Mouse (Mus musculus) neural tube, embryonic 15.5 days (tissue): ENCODE data around the gene Pm20d1. TPM values are rescaled to one million over a fixed set of nuclear protein-coding genes. Genes with fewer than 3 reads are reported as not detected.

Experiments
- ATAC-seq: fragments of 200-750 bp; cut with Nextera tagmentation; 2 replicates; pipeline ENCODE4 v1.8.0; 2017; ENCODE audit warnings: mild to moderate bottlenecking, moderate TSS enrichment, moderate library complexity; ENCODE audit not compliant: low FRiP score
- H3K27ac ChIP-seq: fragments of 300-500 bp; sonication (generic); replicated peaks from 2 replicates; pipeline ENCODE4 v1.5.1; 2015; ENCODE audit warnings: mild to moderate bottlenecking, inconsistent platforms
- H3K27me3 ChIP-seq: fragments of 300-500 bp; sonication (generic); replicated peaks from 2 replicates; pipeline ENCODE4 v1.6.1; 2015; ENCODE audit warnings: inconsistent platforms
- H3K36me3 ChIP-seq: fragments of 300-500 bp; sonication (generic); 2 replicates; pipeline ENCODE4 v1.6.1; 2015; ENCODE audit warnings: inconsistent platforms
- H3K4me1 ChIP-seq: fragments of 300-500 bp; sonication (generic); 2 replicates; pipeline ENCODE4 v1.6.1; 2015; ENCODE audit warnings: inconsistent platforms
- H3K4me2 ChIP-seq: fragments of 300-500 bp; sonication (generic); 2 replicates; pipeline ENCODE4 v1.6.1; 2015; ENCODE audit warnings: inconsistent platforms, mild to moderate bottlenecking, moderate library complexity
- H3K4me3 ChIP-seq: fragments of 300-500 bp; sonication (generic); replicated peaks from 2 replicates; pipeline ENCODE4 v1.5.1; 2015; ENCODE audit warnings: mild to moderate bottlenecking, inconsistent platforms
- H3K9ac ChIP-seq: fragments of 300-500 bp; sonication (generic); replicated peaks from 2 replicates; pipeline ENCODE4 v1.6.1; 2015; ENCODE audit warnings: mild to moderate bottlenecking, inconsistent platforms
- H3K9me3 ChIP-seq: fragments of 300-500 bp; sonication (generic); replicated peaks from 2 replicates; pipeline ENCODE4 v1.6.1; 2016; ENCODE audit warnings: inconsistent platforms
- WGBS: fragments of 180-500 bp; shearing (Covaris S2); methylation state at CpG from one replicate; pipeline ENCODE4 v1.1.7; 2015; ENCODE audit warnings: mixed read lengths; 5-methylcytosine and 5-hydroxymethylcytosine counted together
- polyA plus RNA-seq: library from polyadenylated mRNA; unstranded; fragments of >200 nt; fragmentation: Nextera tagmentation; extraction: Ambion mirVana; gene quantifications from 2 replicates; pipeline ENCODE4 v1.2.1, GENCODE M21; 2015

Gene Pm20d1
- polyA plus RNA-seq, 1 experiment from 2014 or later = 0.13 TPM

GRCm38 (mm10) chr1:131760428-131760820, 36.8 kb upstream of the Pm20d1 start:
- ATAC-seq = no peak
- Histone ChIP-seq H3K27me3 (no peaks in the 10 kb centered on the region), H3K9ac (no peak overlapping the region), H3K9me3 (no peaks in the 10 kb centered on the region), H3K36me3 (no peaks in the 10 kb centered on the region), H3K4me3 (no peak overlapping the region), H3K4me1 (peaks cover 3% of the 10 kb centered on the region; the same call in 1 of the 2 replicates), H3K27ac (no peak overlapping the region), H3K4me2 (no peak overlapping the region)
- WGBS = 91% methylated on average over 3 of the region's 3 CpGs

DNA sequence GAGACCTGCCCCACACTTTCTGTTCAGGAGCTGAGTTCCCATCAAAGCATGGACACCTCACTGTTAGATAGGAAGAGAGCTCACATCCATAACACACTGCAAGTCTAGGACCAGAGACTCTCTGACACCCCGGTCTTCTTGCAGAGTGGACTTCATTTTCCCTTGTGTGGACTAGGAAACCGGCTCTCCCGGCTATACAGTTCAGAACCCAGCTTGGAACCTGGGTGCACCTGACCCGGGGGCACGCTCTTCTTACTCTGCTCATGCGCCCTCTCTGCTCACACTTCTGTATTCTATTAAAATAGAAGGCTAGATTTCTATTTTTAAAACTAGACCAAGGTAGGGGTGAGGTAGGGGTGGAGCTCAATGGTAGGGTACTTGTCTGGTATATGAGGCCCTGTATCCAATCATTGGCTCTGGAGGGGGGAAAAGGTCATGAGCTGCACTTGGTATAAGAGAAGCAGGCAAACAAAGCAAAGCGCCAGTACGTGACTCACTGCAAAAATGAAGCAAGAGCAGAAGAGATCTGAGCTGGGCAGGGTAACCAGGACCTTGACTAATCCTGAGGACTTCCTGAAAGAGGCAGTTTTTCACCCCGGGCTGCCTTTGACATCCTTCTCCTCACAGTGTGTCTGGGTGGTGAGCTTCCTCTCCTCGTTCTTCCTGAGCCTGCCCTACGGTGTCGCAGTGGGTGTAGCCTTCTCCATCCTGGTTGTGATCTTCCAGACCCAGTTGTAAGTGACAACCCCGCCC, 35.9 kb upstream of the Pm20d1 start:
- no peak overlapping the region for H3K9ac ChIP-seq
- H3K27ac ChIP-seq = no peak overlapping the region
- no peaks in the 10 kb centered on the region for H3K27me3 ChIP-seq
- H3K4me1 ChIP-seq = peaks cover 7% of the 10 kb centered on the region; the same call in 1 of the 2 replicates
- H3K36me3 ChIP-seq = no peaks in the 10 kb centered on the region
- no peak for ATAC-seq
- no peak overlapping the region for H3K4me3 ChIP-seq
- no peaks in the 10 kb centered on the region for H3K9me3 ChIP-seq
- H3K4me2 ChIP-seq = no peak overlapping the region
- 88% methylated on average over 13 of the region's 13 CpGs for WGBS

DNA sequence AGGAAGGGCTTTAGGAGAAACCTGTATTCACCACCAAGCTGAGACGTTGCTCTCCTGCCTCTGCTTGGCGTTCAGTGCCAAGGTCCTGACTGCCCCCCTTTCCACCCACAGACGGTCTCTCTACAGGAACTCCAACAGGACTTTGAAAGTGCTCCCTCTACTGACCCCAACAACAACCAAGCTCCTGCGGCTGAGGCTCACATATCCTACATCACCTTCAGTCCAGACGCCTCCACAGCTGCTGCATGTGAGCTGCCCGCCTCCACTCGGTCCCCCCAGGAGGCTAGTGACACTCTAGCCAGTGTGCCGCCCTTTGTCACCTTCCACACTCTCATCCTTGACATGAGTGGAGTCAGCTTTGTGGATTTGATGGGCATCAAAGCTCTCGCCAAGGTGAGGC, 33.5 kb upstream of the Pm20d1 start:
- H3K36me3 ChIP-seq = no peaks in the 10 kb centered on the region
- H3K9me3 ChIP-seq = no peaks in the 10 kb centered on the region
- no peak for ATAC-seq
- H3K27ac ChIP-seq = no peak overlapping the region
- WGBS = 58% methylated on average over 9 of the region's 9 CpGs
- no peak overlapping the region for H3K9ac ChIP-seq
- H3K4me3 ChIP-seq = no peak overlapping the region
- no peak overlapping the region for H3K4me2 ChIP-seq
- H3K4me1 ChIP-seq = peaks cover 7% of the 10 kb centered on the region; the same call in 1 of the 2 replicates
- H3K27me3 ChIP-seq = no peaks in the 10 kb centered on the region

- 69% methylated on average over 8 of the region's 8 CpGs for WGBS
- ATAC-seq = no peak
Observed at GRCm38 (mm10) chr1:131764581-131765338, 32.4 kb upstream of the Pm20d1 start.

GRCm38 (mm10) chr1:131765357-131766001, 31.7 kb upstream of the Pm20d1 start:
- WGBS = 15% methylated on average over 11 of the region's 11 CpGs
- peaks cover 7% of the 10 kb centered on the region; the same call in 1 of the 2 replicates for H3K4me1 ChIP-seq
- H3K27me3 ChIP-seq = no peaks in the 10 kb centered on the region
- no peaks in the 10 kb centered on the region for H3K9me3 ChIP-seq
- H3K9ac ChIP-seq = no peak overlapping the region
- no peak overlapping the region for H3K27ac ChIP-seq
- ATAC-seq = no peak
- no peak overlapping the region for H3K4me3 ChIP-seq
- H3K36me3 ChIP-seq = no peaks in the 10 kb centered on the region
- H3K4me2 ChIP-seq = peak overlapping the region; percentile 35

More at GRCm38 (mm10) chr1:131764581-131765338, 32.4 kb upstream of the Pm20d1 start:
- Histone ChIP-seq H3K4me1 (peaks cover 7% of the 10 kb centered on the region; the same call in 1 of the 2 replicates), H3K9me3 (no peaks in the 10 kb centered on the region), H3K4me2 (no peak overlapping the region), H3K36me3 (no peaks in the 10 kb centered on the region), H3K27me3 (no peaks in the 10 kb centered on the region), H3K27ac (no peak overlapping the region), H3K4me3 (no peak overlapping the region), H3K9ac (no peak overlapping the region)

DNA sequence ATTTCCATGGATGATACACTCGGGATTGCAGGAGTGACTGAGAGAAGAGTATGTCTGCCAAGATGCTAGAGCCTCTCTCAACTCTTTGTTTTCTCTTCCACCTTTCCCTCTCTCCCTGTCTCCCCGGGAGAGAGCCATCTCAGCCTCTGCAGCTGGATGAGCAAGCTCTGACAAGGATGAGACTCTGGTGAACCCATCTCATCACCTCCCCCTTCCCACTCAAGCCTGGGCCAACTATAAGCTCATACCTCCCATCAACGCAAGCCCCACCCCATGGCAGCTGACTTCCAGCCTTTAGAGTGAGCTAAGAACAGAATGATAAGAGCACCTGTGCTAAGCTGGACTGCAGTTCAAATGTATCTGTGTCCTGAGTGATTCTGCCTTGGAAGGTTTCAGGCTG, 27.9 kb upstream of the Pm20d1 start:
- no peak overlapping the region for H3K4me3 ChIP-seq
- H3K4me1 ChIP-seq = peaks cover 7% of the 10 kb centered on the region; the same call in 1 of the 2 replicates
- H3K36me3 ChIP-seq = no peaks in the 10 kb centered on the region
- no peaks in the 10 kb centered on the region for H3K27me3 ChIP-seq
- no peak for ATAC-seq
- H3K9ac ChIP-seq = no peak overlapping the region
- no peaks in the 10 kb centered on the region for H3K9me3 ChIP-seq
- 80% methylated on average over 3 of the region's 3 CpGs for WGBS
- H3K27ac ChIP-seq = no peak overlapping the region
- no peak overlapping the region for H3K4me2 ChIP-seq

- ATAC-seq = no peak
- Histone ChIP-seq H3K27ac (no peak overlapping the region), H3K4me3 (no peak overlapping the region), H3K36me3 (no peaks in the 10 kb centered on the region), H3K27me3 (no peaks in the 10 kb centered on the region), H3K4me2 (no peak overlapping the region), H3K9ac (no peak overlapping the region), H3K9me3 (no peaks in the 10 kb centered on the region), H3K4me1 (peaks cover 2% of the 10 kb centered on the region; the same call in 1 of the 2 replicates)
- WGBS = 50% methylated on average over 4 of the region's 4 CpGs
Observed at GRCm38 (mm10) chr1:131770656-131771055, 26.5 kb upstream of the Pm20d1 start.

GRCm38 (mm10) chr1:131771440-131771839, 25.7 kb upstream of the Pm20d1 start:
- no peak overlapping the region for H3K4me3 ChIP-seq
- H3K4me1 ChIP-seq = no peaks in the 10 kb centered on the region
- no peak for ATAC-seq
- no peaks in the 10 kb centered on the region for H3K9me3 ChIP-seq
- no peak overlapping the region for H3K9ac ChIP-seq
- H3K27me3 ChIP-seq = no peaks in the 10 kb centered on the region
- H3K27ac ChIP-seq = no peak overlapping the region
- no peaks in the 10 kb centered on the region for H3K36me3 ChIP-seq
- no peak overlapping the region for H3K4me2 ChIP-seq

- Histone ChIP-seq H3K4me3 (no peak overlapping the region), H3K4me1 (peaks cover 11% of the 10 kb centered on the region), H3K9ac (no peak overlapping the region), H3K27ac (no peak overlapping the region), H3K27me3 (no peaks in the 10 kb centered on the region), H3K36me3 (no peaks in the 10 kb centered on the region), H3K9me3 (no peaks in the 10 kb centered on the region), H3K4me2 (no peak overlapping the region)
- 16% methylated on average over 3 of the region's 3 CpGs for WGBS
- ATAC-seq = no peak
Observed at GRCm38 (mm10) chr1:131794591-131794990, 2.6 kb upstream of the Pm20d1 start.

GRCm38 (mm10) chr1:131795171-131795570, 2.0 kb upstream of the Pm20d1 start:
- no peaks in the 10 kb centered on the region for H3K36me3 ChIP-seq
- WGBS = 87% methylated on average over 3 of the region's 3 CpGs
- no peak for ATAC-seq
- no peak overlapping the region for H3K27ac ChIP-seq
- no peak overlapping the region for H3K9ac ChIP-seq
- no peaks in the 10 kb centered on the region for H3K9me3 ChIP-seq
- H3K27me3 ChIP-seq = no peaks in the 10 kb centered on the region
- no peak overlapping the region for H3K4me3 ChIP-seq
- no peak overlapping the region for H3K4me2 ChIP-seq
- H3K4me1 ChIP-seq = peaks cover 11% of the 10 kb centered on the region

- H3K27ac ChIP-seq = no peak overlapping the region
- H3K9me3 ChIP-seq = no peaks in the 10 kb centered on the region
- no peak overlapping the region for H3K4me2 ChIP-seq
- WGBS = 55% methylated on average over 1 of the region's 1 CpGs
- no peak overlapping the region for H3K9ac ChIP-seq
- H3K36me3 ChIP-seq = no peaks in the 10 kb centered on the region
- no peak overlapping the region for H3K4me3 ChIP-seq
- no peak for ATAC-seq
- H3K4me1 ChIP-seq = peaks cover 7% of the 10 kb centered on the region
- H3K27me3 ChIP-seq = no peaks in the 10 kb centered on the region
Observed at GRCm38 (mm10) chr1:131800001-131800400, 2.8 kb downstream of the Pm20d1 start.
